Mouse (Mus musculus) intestine, postnatal 0 days (tissue): Measurements from ENCODE around the gene Ube2d3. TPM values are rescaled to one million over a fixed set of nuclear protein-coding genes. Genes with fewer than 3 reads are reported as not detected.
A peak's percentile ranks its signal among the peaks of the same experiment; 100 is the strongest.

Source experiments
- ATAC-seq: fragments of 200-750 bp; cut with Nextera tagmentation; 2 replicates; pipeline ENCODE4 v1.8.0; 2017; ENCODE audit warnings: mild to moderate bottlenecking, moderate TSS enrichment, moderate library complexity
- H3K27ac ChIP-seq: fragments of 300-500 bp; sonication (generic); 2 replicates; pipeline ENCODE4 v1.5.1; 2014; ENCODE audit warnings: mild to moderate bottlenecking, low read depth, low read length, moderate library complexity
- H3K27me3 ChIP-seq: fragments of 300-500 bp; sonication (generic); replicated peaks from 2 replicates; pipeline ENCODE4 v1.6.1; 2014; ENCODE audit warnings: low read length, mixed read lengths; ENCODE audit not compliant: control insufficient read depth, insufficient read depth
- H3K36me3 ChIP-seq: fragments of 300-500 bp; sonication (generic); 2 replicates; pipeline ENCODE4 v1.6.1; 2014; ENCODE audit warnings: mild to moderate bottlenecking, moderate library complexity; ENCODE audit not compliant: control insufficient read depth, insufficient read depth
- H3K4me1 ChIP-seq: fragments of 300-500 bp; sonication (generic); replicated peaks from 2 replicates; pipeline ENCODE4 v1.6.1; 2014; ENCODE audit warnings: antibody characterized with exemption, low read length, mixed read lengths; ENCODE audit not compliant: control insufficient read depth, insufficient read depth
- H3K4me2 ChIP-seq: fragments of 300-500 bp; sonication (generic); replicated peaks from 2 replicates; pipeline ENCODE4 v1.6.1; 2014; ENCODE audit warnings: low read depth, mild to moderate bottlenecking, moderate library complexity
- H3K4me3 ChIP-seq: fragments of 300-500 bp; sonication (generic); 2 replicates; pipeline ENCODE4 v1.5.1; 2014; ENCODE audit warnings: low read depth, low read length
- H3K9ac ChIP-seq: fragments of 300-500 bp; sonication (generic); 2 replicates; pipeline ENCODE4 v1.6.1; 2014; ENCODE audit warnings: mild to moderate bottlenecking, low read depth, low read length
- H3K9me3 ChIP-seq: fragments of 300-500 bp; sonication (generic); 2 replicates; pipeline ENCODE4 v1.6.1; 2016; ENCODE audit warnings: mixed run types; ENCODE audit not compliant: control insufficient read depth
- CTCF ChIP-seq: sonication (generic); IDR thresholded peaks from 2 replicates; pipeline ENCODE4 v1.5.1; 2016; ENCODE audit warnings: low read depth, mild to moderate bottlenecking, control low read depth, antibody characterized with exemption, moderate library complexity
- WGBS: fragments of 180-500 bp; shearing (Covaris S2); extraction: QIAGEN DNeasy Blood & Tissue Kit; methylation state at CpG from one replicate; pipeline ENCODE4 v1.1.7; 2014; 5-methylcytosine and 5-hydroxymethylcytosine counted together
- polyA plus RNA-seq: library from polyadenylated mRNA; unstranded; fragments of >200 nt; fragmentation: Nextera tagmentation; extraction: Ambion mirVana; gene quantifications from 2 replicates; pipeline ENCODE4 v1.2.1, GENCODE M21; 2015

The Ube2d3 gene
- polyA plus RNA-seq, 1 experiment from 2014 or later = 404 TPM

- no peaks in the 10 kb centered on the region for H3K27me3 ChIP-seq
- peaks cover 15% of the 10 kb centered on the region; the same call in 1 of the 2 replicates for H3K36me3 ChIP-seq
- H3K27ac ChIP-seq = no peak overlapping the region
- H3K4me2 ChIP-seq = no peak overlapping the region
- no peak overlapping the region for H3K4me3 ChIP-seq
- no peak for TF ChIP-seq CTCF
- no peak for ATAC-seq
- H3K9ac ChIP-seq = no peak overlapping the region
- no peaks in the 10 kb centered on the region for H3K4me1 ChIP-seq
- no peaks in the 10 kb centered on the region for H3K9me3 ChIP-seq
- 86% methylated on average over 9 of the region's 9 CpGs for WGBS
Observed at GRCm38 (mm10) chr3:135403211-135403610, 34.7 kb upstream of the Ube2d3 start.

- ATAC-seq = no peak
- peak; percentile 54 for TF ChIP-seq CTCF
- Histone ChIP-seq H3K27me3 (no peaks in the 10 kb centered on the region), H3K9ac (no peak overlapping the region), H3K4me1 (no peaks in the 10 kb centered on the region), H3K27ac (no peak overlapping the region), H3K4me2 (no peak overlapping the region), H3K36me3 (peaks cover 19% of the 10 kb centered on the region; the same call in 1 of the 2 replicates), H3K4me3 (no peak overlapping the region), H3K9me3 (no peaks in the 10 kb centered on the region)
- WGBS = 78% methylated on average over 5 of the region's 5 CpGs
Observed at GRCm38 (mm10) chr3:135403856-135404255, 34.1 kb upstream of the Ube2d3 start.

GRCm38 (mm10) chr3:135404599-135404998 lies 33.4 kb upstream of the Ube2d3 start:
- no peaks in the 10 kb centered on the region for H3K27me3 ChIP-seq
- H3K27ac ChIP-seq = no peak overlapping the region
- H3K4me2 ChIP-seq = no peak overlapping the region
- H3K4me1 ChIP-seq = no peaks in the 10 kb centered on the region
- no peak for ATAC-seq
- H3K36me3 ChIP-seq = peaks cover 19% of the 10 kb centered on the region; the same call in 1 of the 2 replicates
- 79% methylated on average over 4 of the region's 4 CpGs for WGBS
- no peaks in the 10 kb centered on the region for H3K9me3 ChIP-seq
- H3K4me3 ChIP-seq = no peak overlapping the region
- TF ChIP-seq CTCF = peak; percentile 21; the same call in 1 of the 2 replicates
- H3K9ac ChIP-seq = no peak overlapping the region

GRCm38 (mm10) chr3:135407351-135407750 lies 30.6 kb upstream of the Ube2d3 start:
- H3K9ac ChIP-seq = no peak overlapping the region
- H3K9me3 ChIP-seq = no peaks in the 10 kb centered on the region
- no peak overlapping the region for H3K4me2 ChIP-seq
- no peaks in the 10 kb centered on the region for H3K27me3 ChIP-seq
- no peak for TF ChIP-seq CTCF
- peaks cover 19% of the 10 kb centered on the region; the same call in 1 of the 2 replicates for H3K36me3 ChIP-seq
- H3K4me3 ChIP-seq = no peak overlapping the region
- no peak for ATAC-seq
- H3K27ac ChIP-seq = no peak overlapping the region
- H3K4me1 ChIP-seq = no peaks in the 10 kb centered on the region
- WGBS = 62% methylated on average over 9 of the region's 9 CpGs

GRCm38 (mm10) chr3:135409219-135409618 lies 28.7 kb upstream of the Ube2d3 start:
- Histone ChIP-seq H3K9me3 (no peaks in the 10 kb centered on the region), H3K4me1 (no peaks in the 10 kb centered on the region), H3K4me3 (no peak overlapping the region), H3K4me2 (no peak overlapping the region), H3K9ac (no peak overlapping the region), H3K36me3 (peaks cover 19% of the 10 kb centered on the region; the same call in 1 of the 2 replicates), H3K27me3 (no peaks in the 10 kb centered on the region), H3K27ac (no peak overlapping the region)
- 95% methylated on average over 5 of the region's 5 CpGs for WGBS
- no peak for ATAC-seq
- peak; percentile 31 for TF ChIP-seq CTCF

GRCm38 (mm10) chr3:135411056-135411455 lies 26.9 kb upstream of the Ube2d3 start:
- Histone ChIP-seq H3K4me1 (no peaks in the 10 kb centered on the region), H3K9ac (no peak overlapping the region), H3K4me3 (no peak overlapping the region), H3K4me2 (no peak overlapping the region), H3K9me3 (no peaks in the 10 kb centered on the region), H3K36me3 (peaks cover 15% of the 10 kb centered on the region; the same call in 1 of the 2 replicates), H3K27me3 (no peaks in the 10 kb centered on the region), H3K27ac (no peak overlapping the region)
- no peak for TF ChIP-seq CTCF
- no peak for ATAC-seq
- WGBS = 86% methylated on average over 12 of the region's 12 CpGs

GRCm38 (mm10) chr3:135411824-135412223 lies 26.1 kb upstream of the Ube2d3 start:
- H3K9me3 ChIP-seq = no peaks in the 10 kb centered on the region
- ATAC-seq = no peak
- H3K4me1 ChIP-seq = no peaks in the 10 kb centered on the region
- TF ChIP-seq CTCF = no peak
- no peak overlapping the region for H3K4me3 ChIP-seq
- H3K4me2 ChIP-seq = no peak overlapping the region
- no peaks in the 10 kb centered on the region for H3K27me3 ChIP-seq
- no peak overlapping the region for H3K27ac ChIP-seq
- peaks cover 10% of the 10 kb centered on the region; the same call in 1 of the 2 replicates for H3K36me3 ChIP-seq
- WGBS = 73% methylated on average over 9 of the region's 9 CpGs
- H3K9ac ChIP-seq = no peak overlapping the region
